Mouse (Mus musculus): ENCODE results near the gene Aifm3. TPM values are rescaled to one million over a fixed set of nuclear protein-coding genes. Genes with fewer than 3 reads are reported as not detected.

Aifm3 gene
- polyA plus RNA-seq (2012; ENCODE audit: insufficient read depth, low replicate concordance), result 0.03 TPM in 1 of 2 replicates, not detected in the other

DNA sequence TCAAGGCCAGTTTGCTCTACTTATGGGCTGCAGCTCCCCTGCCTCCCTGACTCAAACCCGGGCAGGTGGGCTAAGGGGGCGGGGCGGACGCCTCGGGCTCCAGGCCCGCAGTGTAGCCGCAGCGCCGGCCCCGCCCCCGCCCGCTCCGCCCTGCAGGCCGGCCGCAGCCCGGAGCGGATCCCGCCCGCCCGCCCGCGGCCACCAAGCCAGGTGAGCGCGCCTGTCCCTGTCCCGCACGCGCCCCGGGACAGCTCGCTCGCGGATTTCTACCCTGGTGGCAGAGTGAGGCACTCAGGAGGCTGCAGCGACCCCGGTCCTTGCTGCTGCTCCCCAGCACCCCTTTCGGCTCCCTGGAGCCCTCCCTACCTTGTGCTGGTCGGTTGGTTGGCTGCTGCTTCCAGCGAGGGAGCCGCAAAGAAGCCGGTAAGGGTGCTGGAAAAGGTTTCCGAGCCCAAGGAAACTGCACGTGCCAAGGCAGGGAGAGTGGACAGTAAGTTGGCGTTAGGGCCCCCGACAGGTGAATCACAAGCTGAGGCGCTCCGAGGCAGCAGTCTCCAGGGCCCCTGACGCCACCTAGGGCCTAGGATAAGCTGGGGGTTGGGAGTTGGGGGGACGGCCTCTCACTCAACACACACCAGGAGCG is at the start of gene Aifm3:
Aifm3 (plus strand) TSS at position 143 of the 643 bp plus-strand sequence.
- Histone ChIP-seq H3K4me1 (peaks cover 49% of the 10 kb centered on the region), H3K9me3 (no peaks in the 10 kb centered on the region), H3K36me3 (replicated peaks; ENCODE audit: low read length) (peaks cover 42% of the 10 kb centered on the region), H3K4me3 (replicated peaks) (peak within 1 kb of the TSS; percentile 86), H3K27me3 (replicated peaks) (peaks cover 39% of the 10 kb centered on the region)
- TF ChIP-seq FLI1 (IDR thresholded peaks at IDR 0.05; ENCODE audit: low read length) (no peak), GATA1 (IDR thresholded peaks at IDR 0.05; ENCODE audit: borderline replicate concordance, low read length) (no peak)

DNA sequence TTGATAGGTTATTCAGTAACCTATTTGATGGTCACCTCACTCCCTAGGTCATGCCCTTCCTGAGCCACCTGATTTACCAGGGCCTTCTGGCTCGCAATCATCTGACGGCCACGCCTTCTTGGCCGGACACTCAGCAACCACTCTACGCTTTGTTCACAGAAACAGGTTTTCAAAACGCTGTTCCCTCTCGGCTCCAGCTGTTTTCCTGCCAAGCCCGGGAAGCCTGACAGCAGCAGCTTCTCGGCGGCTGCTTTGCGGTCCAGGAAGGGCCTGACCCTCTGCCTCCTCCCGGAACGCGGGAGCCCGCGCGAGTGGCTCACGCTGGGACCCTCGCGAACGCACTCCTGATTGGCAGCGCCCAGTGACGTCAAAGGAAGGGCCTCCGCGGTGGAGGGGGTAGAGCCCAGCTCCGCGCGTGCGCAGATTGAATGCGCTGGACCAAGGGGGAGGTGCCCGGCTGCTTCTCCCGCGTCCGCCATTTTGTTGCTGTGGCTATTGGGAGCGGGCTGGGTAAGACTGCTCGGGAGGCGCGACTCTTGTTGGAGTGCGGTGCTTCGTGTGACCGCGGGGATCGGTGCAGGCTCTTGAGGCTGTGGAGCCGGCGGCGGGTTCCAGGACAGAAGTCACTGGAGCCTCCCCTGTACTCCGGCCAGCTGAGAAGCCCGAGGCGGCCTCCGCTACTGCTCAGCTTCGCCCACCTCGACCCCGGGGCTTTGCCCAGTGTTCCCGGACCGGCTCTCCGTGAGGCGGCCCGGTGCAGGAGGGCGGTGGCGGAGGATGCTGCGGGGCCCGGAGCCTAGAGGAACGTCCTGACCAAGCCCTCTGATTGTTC is 37.7 kb upstream of the Aifm3 start, which contains the start of gene Crkl:
Crkl (plus strand) TSS at position 447 of the 832 bp plus-strand sequence.
- Histone ChIP-seq H3K4me3 (replicated peaks) (peak within 1 kb of the TSS; percentile 100), H3K27me3 (replicated peaks) (peaks cover 3% of the 10 kb centered on the region), H3K9me3 (peaks cover 2% of the 10 kb centered on the region), H3K4me1 (peaks cover 30% of the 10 kb centered on the region), H3K36me3 (replicated peaks; ENCODE audit: low read length) (peaks cover 18% of the 10 kb centered on the region)
- no peak for TF ChIP-seq GATA1 (IDR thresholded peaks at IDR 0.05; ENCODE audit: borderline replicate concordance, low read length)
- TF ChIP-seq FLI1 (IDR thresholded peaks at IDR 0.05; ENCODE audit: low read length), result no peak

DNA sequence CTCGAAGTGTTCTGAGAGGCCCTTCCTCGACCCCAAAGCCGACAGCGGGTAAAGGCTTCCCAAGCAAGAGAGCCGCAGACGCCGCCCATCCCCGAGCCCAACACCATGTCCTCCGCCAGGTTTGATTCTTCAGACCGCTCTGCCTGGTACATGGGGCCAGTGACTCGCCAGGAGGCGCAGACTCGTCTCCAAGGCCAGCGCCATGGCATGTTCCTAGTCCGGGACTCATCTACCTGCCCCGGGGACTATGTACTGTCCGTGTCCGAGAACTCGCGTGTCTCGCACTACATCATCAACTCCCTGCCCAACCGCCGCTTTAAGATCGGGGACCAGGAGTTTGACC is 37.1 kb upstream of the Aifm3 start:
- H3K36me3 ChIP-seq (replicated peaks; ENCODE audit: low read length), result peaks cover 24% of the 10 kb centered on the region
- H3K4me1 ChIP-seq, result peaks cover 36% of the 10 kb centered on the region
- TF ChIP-seq GATA1 (IDR thresholded peaks at IDR 0.05; ENCODE audit: borderline replicate concordance, low read length), result no peak
- peak overlapping the region; percentile 100 for H3K4me3 ChIP-seq (replicated peaks)
- peaks cover 3% of the 10 kb centered on the region for H3K27me3 ChIP-seq (replicated peaks)
- no peaks in the 10 kb centered on the region for H3K9me3 ChIP-seq

DNA sequence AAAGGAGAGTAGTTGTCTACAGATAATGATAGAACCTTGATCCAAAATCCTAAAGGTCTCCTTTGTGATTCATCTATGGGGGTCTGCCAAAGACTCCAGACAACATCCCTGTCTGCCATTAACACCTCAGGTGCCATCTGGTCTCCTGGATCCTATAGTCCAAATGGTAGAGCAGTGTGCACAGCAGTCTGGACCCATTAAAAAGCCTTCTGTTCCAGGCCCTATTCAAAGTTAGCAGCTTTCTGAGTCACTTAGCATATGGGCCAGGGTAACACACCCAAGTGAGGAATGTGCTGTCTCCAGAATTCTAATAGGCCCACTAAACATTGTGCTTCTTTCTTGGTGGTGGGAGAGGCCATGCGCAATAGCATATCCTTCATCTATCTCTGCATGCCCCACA is 32.5 kb upstream of the Aifm3 start:
- no peak overlapping the region for H3K4me3 ChIP-seq (replicated peaks)
- TF ChIP-seq GATA1 (IDR thresholded peaks at IDR 0.05; ENCODE audit: borderline replicate concordance, low read length) (no peak), FLI1 (IDR thresholded peaks at IDR 0.05; ENCODE audit: low read length) (no peak)
- peaks cover 51% of the 10 kb centered on the region for H3K36me3 ChIP-seq (replicated peaks; ENCODE audit: low read length)
- H3K9me3 ChIP-seq, result no peaks in the 10 kb centered on the region
- H3K4me1 ChIP-seq, result peaks cover 70% of the 10 kb centered on the region
- no peaks in the 10 kb centered on the region for H3K27me3 ChIP-seq (replicated peaks)

DNA sequence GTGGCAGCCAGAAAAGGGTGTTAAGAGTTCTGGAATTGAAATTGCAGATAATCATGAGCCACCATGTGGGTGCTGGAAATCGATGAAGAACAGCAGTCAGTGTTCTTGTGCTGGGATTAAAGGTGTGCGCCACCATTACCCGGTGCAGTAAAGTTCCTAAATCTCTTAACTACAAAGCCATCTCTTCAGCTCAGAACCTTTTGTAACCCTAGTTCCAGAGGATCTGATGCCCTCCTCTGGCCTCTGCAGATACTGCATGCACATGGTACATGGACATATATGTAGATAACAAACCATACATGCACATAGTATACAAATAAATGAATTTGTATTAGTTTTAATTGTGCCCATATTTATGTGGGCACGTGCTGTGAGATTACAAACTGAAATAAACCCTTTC is 29.2 kb upstream of the Aifm3 start:
- Histone ChIP-seq H3K4me1 (peaks cover 87% of the 10 kb centered on the region), H3K36me3 (replicated peaks; ENCODE audit: low read length) (peaks cover 69% of the 10 kb centered on the region), H3K27me3 (replicated peaks) (no peaks in the 10 kb centered on the region), H3K4me3 (replicated peaks) (no peak overlapping the region), H3K9me3 (no peaks in the 10 kb centered on the region)
- TF ChIP-seq FLI1 (IDR thresholded peaks at IDR 0.05; ENCODE audit: low read length) (no peak), GATA1 (IDR thresholded peaks at IDR 0.05; ENCODE audit: borderline replicate concordance, low read length) (no peak)

DNA sequence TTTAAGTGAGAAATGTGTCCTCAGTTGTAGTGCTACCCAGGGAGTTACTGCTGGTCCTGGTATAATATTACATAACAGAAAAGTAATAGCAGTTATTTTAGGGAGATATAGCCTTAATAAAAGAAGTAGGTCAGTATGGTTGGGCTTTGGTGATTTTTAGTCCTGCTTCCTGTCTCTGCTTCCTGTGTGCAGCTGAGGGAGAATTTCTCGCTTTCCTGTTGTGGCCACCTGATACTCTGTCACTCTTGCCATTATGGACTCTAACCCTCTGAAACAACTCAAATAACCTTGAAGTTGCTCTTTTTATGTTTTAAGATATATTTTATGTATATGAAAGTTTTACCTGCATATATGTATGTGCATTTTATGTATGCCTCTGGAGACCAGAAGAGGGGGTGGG is 27.8 kb upstream of the Aifm3 start:
- peaks cover 58% of the 10 kb centered on the region for H3K36me3 ChIP-seq (replicated peaks; ENCODE audit: low read length)
- peaks cover 75% of the 10 kb centered on the region for H3K4me1 ChIP-seq
- H3K27me3 ChIP-seq (replicated peaks), result no peaks in the 10 kb centered on the region
- no peaks in the 10 kb centered on the region for H3K9me3 ChIP-seq
- peak overlapping the region; percentile 33 for H3K4me3 ChIP-seq (replicated peaks)
- TF ChIP-seq GATA1 (IDR thresholded peaks at IDR 0.05; ENCODE audit: borderline replicate concordance, low read length) (no peak), FLI1 (IDR thresholded peaks at IDR 0.05; ENCODE audit: low read length) (no peak)

DNA sequence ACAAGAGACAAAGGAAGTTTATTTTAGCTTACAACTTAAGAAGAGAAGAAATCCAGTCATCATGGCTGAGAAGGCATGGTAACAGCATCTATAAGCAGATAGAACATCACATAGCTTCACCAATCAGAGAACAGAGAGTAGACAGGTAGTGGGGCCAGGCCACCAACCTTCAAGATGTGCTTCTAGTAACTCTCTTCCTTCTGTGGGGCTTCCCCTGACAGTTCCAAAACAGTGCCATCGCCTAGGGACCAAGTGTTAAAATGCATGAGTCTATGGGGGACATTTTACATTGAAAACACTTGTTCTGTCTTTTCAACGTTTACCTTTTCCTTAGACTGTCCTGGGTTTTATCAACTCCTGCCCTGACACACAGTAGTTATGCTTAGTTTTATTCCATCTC is 26.2 kb upstream of the Aifm3 start:
- Histone ChIP-seq H3K4me3 (replicated peaks) (no peak overlapping the region), H3K9me3 (no peaks in the 10 kb centered on the region), H3K36me3 (replicated peaks; ENCODE audit: low read length) (peaks cover 56% of the 10 kb centered on the region), H3K27me3 (replicated peaks) (no peaks in the 10 kb centered on the region), H3K4me1 (peaks cover 73% of the 10 kb centered on the region)
- TF ChIP-seq FLI1 (IDR thresholded peaks at IDR 0.05; ENCODE audit: low read length) (no peak), GATA1 (IDR thresholded peaks at IDR 0.05; ENCODE audit: borderline replicate concordance, low read length) (no peak)

DNA sequence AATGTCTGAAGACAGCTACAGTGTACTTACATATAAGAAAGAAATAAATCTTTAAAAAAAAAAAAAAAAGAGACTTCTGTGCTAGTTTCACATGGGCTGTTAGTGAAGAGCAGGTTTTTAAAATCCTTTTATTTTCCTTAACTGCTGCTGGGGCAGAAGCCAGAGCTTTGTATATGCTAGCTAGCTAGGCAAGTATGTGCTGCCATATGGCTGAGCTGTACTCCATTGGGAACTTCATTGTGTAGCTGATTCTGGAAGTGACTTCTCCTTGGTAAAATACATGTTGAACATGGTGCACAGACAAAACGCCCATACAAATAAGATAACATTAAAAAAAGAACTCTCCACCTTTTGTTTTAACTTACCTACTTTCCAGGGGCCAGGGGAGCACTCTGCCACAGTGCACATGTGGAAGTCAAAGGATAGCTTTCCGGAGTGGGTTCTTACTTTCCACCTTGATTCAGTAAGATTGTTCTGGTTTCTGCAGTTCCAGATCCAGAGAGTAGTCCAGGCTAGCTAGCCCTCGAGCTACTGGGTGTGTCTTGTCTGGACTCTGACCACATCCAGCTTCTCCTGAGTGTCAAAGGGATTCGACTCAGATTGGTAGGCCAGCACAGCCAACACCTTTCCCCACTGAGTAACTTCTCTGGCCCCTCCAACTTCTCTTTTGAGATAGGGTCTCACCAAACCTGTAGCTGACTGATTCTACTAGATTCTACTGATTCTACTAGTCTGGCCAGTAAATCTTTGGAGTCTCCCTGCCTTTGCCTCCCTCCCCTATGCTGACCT is 22.3 kb upstream of the Aifm3 start:
- peaks cover 71% of the 10 kb centered on the region for H3K36me3 ChIP-seq (replicated peaks; ENCODE audit: low read length)

DNA sequence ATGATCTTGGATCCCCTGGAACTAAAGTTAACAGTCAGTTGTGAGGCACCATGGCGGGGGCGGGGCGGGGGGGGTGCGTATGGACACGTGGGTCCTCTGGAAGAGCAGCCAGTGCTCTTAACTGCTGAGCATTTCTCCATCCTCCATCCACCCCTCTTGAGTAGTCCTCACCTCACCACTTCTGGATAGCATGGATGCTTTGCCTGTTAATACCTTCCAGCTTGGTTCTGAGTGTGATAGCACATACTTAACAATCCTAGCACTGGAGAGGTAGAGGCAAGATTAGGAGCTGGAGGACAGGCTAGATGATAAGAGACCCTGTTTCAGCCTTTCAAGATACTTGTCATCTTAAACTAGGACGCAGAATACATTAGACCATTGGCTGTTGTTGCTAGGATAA is 16.9 kb upstream of the Aifm3 start:
- TF ChIP-seq GATA1 (IDR thresholded peaks at IDR 0.05; ENCODE audit: borderline replicate concordance, low read length) (no peak), FLI1 (IDR thresholded peaks at IDR 0.05; ENCODE audit: low read length) (no peak)
- H3K27me3 ChIP-seq (replicated peaks), result no peaks in the 10 kb centered on the region

More for the DNA sequence above, 22.3 kb upstream of the Aifm3 start:
- Histone ChIP-seq H3K4me1 (peaks cover 44% of the 10 kb centered on the region), H3K9me3 (no peaks in the 10 kb centered on the region), H3K4me3 (replicated peaks) (no peak overlapping the region), H3K27me3 (replicated peaks) (no peaks in the 10 kb centered on the region)
- TF ChIP-seq GATA1 (IDR thresholded peaks at IDR 0.05; ENCODE audit: borderline replicate concordance, low read length), result no peak
- no peak for TF ChIP-seq FLI1 (IDR thresholded peaks at IDR 0.05; ENCODE audit: low read length)

More for the DNA sequence above, 16.9 kb upstream of the Aifm3 start:
- Histone ChIP-seq H3K4me1 (peaks cover 44% of the 10 kb centered on the region), H3K36me3 (replicated peaks; ENCODE audit: low read length) (peaks cover 78% of the 10 kb centered on the region), H3K9me3 (no peaks in the 10 kb centered on the region), H3K4me3 (replicated peaks) (no peak overlapping the region)

All from megakaryocyte, embryonic 14.5 days (primary cell).